Mouse (Mus musculus) kidney, postnatal 36 days (tissue): ENCODE results near the gene Hdc.

Source experiments
- DNase-seq, 2 experiments: peaks; one replicate each; pipeline ENCODE4 v3.0.0; 2021 to 2022; ENCODE audit warnings: mixed read lengths in 2 of 2

Hdc gene

DNA sequence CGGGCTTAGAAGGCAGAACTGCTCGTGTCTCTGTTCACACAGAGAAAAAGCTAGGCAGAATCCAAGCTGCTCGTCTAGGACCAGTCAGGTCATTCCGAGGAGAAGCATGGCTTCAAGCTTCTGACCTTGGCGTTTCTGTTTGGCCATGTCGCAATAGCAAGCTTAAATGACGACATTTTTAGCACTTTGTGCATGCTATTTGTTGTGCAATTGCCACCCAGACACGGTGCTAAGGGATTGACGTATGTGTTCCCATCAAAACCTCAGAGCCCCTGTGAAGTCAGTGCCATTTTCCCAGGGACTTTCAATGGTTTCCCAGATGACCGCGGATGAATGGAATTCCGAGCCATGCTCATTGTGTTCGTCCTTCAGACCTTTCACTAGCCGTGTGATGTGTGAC lies 18.6 kb downstream of the Hdc start:
- no peak for DNase-seq

GRCm38 (mm10) chr2:126599005-126599404 lies 20.1 kb downstream of the Hdc start:
- no peak for DNase-seq

- no peak for DNase-seq
Observed at GRCm38 (mm10) chr2:126598359-126598758, 20.7 kb downstream of the Hdc start.

DNA sequence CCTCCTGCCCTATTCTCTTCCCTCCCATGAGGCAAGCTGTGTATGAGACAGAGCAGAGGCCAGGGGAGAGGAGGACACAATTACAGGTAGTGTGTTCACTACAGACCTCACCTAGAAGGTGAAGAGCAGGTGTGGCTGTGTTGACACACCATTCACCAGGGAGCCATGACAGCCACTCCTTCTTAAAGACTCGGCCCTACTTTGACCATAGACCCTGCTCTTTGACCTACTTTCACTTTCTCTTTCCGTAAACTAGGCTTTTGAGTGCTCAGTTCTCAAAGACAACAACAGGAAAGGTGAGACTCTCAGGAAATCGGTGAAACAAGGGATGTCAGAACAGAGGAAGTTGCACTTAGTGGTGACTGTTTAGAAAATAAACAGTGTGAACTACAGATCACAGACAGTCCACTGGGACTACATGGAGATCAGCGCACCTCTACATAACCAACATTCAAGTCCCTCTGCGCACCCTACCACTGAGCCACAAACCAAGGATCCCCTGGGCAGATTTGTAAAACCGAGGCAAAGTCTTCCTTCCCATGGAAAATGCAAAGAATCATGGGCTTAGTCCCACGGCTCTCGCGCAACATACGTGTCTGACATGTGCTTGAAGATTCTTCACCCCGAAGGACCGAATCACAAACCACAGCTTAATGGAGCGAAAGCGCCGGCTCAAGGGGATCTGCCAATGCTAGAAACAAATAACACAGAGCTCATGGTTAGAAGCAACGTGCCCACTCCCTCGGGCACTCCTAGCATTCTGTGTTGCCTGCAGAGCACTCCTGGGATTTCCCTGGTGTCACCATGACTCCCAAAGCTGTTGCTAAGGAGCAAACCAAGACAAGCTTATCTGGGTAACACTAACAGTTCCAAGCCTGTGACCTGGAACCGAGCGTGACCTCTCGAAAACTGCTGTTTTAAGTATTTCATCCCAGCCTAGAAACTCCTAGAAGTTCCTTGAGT lies 21.5 kb downstream of the Hdc start:
- DNase-seq = no peak

- DNase-seq = no peak
Observed at GRCm38 (mm10) chr2:126596347-126597072, 22.6 kb downstream of the Hdc start.

DNA sequence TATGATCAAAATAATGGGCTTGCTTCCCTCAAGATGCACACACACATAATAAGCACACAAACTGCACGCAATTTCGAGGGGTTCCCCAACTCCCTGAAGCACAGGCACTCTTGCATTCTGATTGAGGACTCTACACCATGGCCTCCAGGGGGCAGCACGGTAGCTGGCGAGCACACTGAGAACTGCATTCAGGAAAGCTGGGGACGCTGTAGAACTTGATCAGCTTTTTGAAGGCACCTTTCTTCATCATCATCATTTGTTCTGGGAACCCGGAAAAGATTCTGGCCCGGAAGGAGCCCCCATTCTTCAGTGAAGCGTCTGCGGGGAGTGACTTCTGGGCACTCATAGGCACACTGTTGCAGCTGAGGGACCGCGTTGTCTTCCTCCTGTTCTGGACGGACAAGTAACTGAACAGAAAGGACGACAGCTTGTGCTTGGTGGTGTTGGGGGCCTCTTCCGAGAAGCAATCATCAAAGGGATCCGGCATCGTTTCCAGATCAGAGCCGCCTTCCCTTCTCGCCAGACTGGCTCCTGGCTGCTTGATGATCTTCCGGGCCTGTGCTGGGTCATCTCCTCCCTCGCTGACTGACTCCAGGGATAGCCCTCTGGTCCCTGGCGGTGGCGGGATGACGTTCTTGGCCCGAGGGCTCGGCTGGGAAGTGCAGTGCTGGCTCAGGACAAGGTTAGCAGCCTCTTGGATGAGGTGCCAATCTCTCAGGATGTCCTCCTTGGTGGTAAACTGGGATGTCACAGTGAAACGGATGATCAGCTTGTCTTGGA lies 25.1 kb downstream of the Hdc start:
- peak; percentile 61 to 91 for DNase-seq

DNA sequence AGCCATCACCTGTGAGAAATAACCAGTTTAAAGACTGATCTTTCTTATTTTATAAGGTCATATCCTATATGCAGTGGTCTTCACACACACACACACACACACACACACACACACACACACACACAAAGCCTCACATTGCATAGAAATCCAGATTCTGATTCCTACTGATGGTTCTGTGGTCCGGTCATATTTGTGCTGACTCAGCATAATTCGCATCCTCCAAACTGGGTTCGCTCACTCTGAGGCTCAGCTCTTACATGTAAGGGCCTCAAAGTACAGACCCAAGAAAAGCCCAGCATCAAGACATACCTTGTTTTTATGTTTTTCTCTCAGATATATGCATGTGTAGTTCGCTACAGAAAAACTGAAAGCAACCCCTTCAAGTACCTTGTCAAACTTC lies 27.8 kb downstream of the Hdc start:
- no peak for DNase-seq

DNA sequence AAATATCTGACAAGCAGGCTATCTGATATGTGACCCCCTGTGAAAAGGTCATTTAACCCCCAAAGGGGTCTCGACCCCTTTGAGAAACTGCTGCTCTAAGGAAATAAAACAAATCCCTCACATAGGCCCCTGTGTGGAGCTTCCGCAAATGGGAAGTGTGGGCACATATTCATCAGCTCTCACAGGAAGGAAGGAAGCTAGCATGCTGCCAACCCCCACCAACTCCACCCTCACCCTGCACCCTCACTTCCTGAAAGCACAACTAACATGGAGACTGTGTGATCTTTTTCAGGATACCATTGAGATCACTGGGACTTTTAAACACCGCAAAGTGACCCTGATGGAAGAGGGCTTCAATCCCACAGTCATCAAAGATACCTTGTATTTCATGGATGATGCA lies 31.6 kb downstream of the Hdc start:
- no peak for DNase-seq

DNA sequence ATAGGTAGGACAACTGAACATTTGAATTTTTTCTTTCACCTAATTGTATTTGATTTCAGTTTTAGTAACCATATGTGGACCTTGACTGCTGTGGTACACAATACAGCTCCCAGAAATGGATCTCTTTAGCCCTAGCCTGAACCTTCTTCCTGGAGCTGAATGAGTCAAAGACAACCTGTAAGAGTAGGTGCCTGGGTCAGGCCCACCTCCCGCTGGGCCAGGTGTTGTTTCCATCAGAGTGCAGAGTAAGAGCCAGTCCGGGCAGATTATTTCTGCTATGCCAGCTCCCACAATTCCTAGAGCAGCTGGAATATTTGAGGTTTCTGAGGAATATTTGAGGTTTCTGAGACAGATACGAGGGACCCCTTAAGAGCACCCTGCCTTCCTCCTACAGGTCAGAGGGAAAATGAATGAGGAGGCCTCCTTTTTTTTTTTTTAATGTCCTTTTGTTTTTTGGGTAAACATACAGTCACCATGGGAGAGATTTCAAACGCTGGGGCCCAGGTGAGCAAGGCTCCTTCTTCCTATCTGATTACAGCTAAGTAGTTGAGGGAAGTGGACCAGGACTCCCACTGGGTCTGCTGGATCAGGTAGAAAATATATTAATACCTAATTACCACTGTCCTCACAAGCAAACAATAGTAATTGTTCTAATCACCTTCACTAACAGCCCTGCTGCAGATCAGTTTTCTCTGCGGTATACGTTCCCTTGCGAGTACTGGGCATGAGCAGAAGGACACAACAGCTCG lies 34.3 kb downstream of the Hdc start:
- DNase-seq = no peak

- no peak for DNase-seq
Observed at GRCm38 (mm10) chr2:126583960-126584359, 35.1 kb downstream of the Hdc start.

- no peak for DNase-seq
Observed at GRCm38 (mm10) chr2:126579282-126579681, 39.8 kb downstream of the Hdc start.

- DNase-seq = no peak
Observed at GRCm38 (mm10) chr2:126577362-126577761, 41.7 kb downstream of the Hdc start.

- peak; percentile 56 to 69 for DNase-seq
Observed at GRCm38 (mm10) chr2:126575391-126576176, 43.5 kb downstream of the Hdc start.

GRCm38 (mm10) chr2:126572747-126573146 lies 46.4 kb downstream of the Hdc start:
- no peak for DNase-seq

- DNase-seq = peak; percentile 41 to 65
Observed at GRCm38 (mm10) chr2:126572163-126572562, 46.9 kb downstream of the Hdc start.

DNA sequence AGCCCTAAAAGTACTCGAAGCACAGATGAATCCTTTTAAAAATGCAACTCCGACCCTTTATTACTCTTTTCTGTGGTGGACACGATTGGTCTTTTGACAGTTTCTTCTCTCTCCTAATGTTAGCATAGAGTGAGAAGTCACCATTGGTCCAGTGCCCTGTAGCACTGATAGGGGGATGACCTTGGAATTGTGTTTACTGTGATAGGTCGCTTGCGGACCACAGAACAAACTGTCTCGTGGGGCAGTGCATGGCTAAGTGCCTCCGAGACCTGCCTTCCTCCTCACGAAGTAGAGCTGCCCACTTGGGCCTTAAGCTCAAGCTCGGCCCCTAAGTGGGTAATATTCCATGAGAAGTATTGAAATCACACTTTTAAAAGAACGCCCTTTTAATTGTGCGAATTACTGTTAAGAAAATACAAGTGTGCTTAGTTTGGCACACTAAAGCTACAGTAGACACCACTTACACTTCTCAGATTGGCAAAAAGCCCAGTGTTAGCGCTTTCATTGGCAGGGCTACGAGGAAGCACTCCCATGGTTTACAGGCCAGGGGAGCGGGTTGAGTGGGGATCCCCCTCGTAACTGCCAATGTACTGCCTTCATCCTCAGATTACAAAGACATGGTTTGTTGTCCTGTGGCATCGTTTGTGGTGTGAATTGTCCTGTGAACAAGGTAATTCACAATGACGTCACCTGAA lies 55.5 kb downstream of the Hdc start:
- DNase-seq = no peak

- no peak for DNase-seq
Observed at GRCm38 (mm10) chr2:126560094-126560493, 59.0 kb downstream of the Hdc start.

DNA sequence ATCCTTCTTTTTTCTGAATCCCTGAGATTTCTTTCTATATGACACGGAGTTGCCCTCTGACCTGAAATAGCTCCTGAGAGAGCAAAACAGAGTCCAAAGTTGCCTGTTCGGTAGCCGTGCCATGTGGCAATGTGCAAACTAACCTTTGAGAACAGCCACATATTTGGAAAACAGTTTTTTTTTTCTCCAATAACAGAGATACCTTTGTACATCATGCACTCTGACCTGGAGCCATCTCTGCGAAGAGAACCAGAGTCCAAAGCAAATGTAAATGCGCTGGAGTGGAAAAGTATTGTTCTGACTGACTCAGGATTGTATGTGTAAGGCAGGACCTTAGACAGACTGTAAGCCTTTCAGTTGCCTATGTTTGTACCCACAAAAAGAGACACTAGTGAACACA lies 63.6 kb downstream of the Hdc start:
- DNase-seq = peak in 1 of 2 experiments; percentile 75

- no peak for DNase-seq
Observed at GRCm38 (mm10) chr2:126553291-126553639, 65.8 kb downstream of the Hdc start.

- peak; percentile 84 to 90 for DNase-seq
Observed at GRCm38 (mm10) chr2:126552357-126553290, 66.5 kb downstream of the Hdc start, which contains the start of gene Slc27a2. Gene Slc27a2, plus strand, starts transcription at chr2:126552407.
